Mouse (Mus musculus) urinary bladder, postnatal 14 days (tissue): ENCODE data around the gene Vmac.

Experiments used
- DNase-seq: peaks from one replicate; pipeline ENCODE4 v3.0.0; 2021; ENCODE audit warnings: low spot score

The Vmac gene

DNA sequence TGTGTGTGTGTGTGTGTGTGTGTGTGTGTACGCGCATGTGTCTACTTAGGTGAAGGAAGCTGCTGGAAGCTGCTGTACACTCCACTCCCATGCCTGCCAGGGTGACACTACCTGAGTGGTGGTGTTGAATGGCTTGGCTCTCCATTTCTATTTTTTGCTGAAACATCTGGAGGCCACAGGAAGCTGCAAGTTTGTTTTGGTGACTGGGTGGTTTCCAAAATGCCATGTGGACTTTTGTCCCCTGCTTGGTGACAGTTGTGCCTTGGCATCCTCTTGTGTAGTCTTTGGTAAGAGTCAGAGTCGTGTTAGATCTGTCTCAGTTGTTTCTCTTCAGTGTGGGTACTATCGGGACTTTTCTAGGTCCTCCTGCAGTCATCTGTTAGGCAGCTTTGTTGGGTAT is 31.0 kb downstream of the Vmac start:
- DNase-seq, result no peak

DNA sequence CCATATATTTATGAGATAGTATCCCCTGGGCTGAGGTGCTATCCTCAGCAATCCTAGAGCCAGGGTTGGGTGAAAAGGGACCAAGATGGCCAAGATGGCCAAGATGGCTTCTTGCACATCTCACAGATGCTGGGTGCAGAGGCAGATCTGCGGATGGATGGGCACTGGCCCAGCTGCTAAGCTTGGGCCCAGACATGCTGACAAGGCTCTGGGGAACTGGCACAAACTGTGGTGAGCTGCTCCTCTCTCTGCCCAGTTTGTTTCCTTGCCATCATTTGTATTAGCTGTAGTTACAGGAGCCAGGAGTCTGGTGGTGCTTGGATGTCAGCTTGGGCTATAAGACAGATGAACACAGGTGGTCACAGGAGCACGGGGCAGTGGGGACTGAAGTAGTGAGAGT is 33.2 kb downstream of the Vmac start:
- DNase-seq, result no peak

GRCm38 (mm10) chr17:56683546-56684140 is 34.2 kb downstream of the Vmac start:
- DNase-seq, result no peak

DNA sequence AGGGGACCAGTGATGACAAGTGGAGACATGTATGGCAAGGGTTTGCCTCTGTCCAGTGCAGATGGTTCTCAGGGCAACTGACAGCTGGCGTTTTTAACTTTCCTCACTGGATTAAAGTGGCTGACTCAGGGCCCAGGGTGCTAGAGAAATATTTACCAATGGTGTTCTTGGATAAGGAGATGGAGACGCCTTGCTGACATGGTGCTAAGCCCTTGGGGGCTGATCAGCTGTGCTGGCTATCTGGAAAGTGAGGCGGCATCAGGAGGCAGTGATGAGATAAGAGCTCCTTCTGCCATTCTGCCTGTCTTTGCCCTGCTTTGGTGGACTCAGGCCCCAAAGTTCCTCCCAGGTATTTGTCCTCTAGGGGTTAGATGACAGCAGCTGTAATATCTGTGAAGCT is 34.9 kb downstream of the Vmac start:
- DNase-seq, result no peak

GRCm38 (mm10) chr17:56681791-56682190 is 36.0 kb downstream of the Vmac start:
- no peak for DNase-seq

DNA sequence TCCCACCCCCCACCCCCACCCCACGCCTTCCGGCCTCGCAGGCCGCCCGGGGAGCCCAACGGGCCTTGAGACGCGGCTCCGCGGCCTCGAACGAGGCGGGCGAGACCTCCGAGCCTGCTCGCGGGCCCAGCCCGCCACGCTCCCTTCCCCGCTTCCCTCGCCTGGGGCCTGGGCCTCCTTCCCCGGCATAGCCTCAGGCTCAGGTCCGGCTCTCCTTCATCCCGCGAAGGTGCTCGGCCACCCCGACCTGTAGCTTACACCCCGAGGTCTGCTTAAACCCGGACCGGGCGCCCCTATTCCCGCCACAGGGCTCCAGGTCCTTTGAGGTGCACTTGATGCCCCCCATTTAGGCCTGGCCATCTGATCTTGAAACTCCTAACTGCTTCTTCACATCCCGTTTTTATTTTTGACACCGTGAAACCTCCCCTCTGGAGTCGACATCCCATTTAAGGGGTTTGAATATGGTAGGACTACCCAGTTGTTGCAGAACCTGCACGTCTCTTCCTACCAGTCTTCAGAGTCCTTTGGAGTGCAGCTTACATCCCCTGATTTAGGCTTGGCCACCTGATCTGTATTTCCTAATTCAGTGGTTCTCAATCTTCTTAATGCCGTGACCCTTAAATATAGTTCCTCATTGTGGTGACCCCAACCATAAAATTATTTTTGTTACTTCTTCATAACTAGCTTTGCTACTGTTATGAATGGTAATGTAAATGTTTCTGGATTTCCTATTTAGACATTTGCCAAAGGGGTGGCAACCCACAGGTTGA is 44.0 kb downstream of the Vmac start:
- no peak for DNase-seq

- peak; percentile 100 for DNase-seq
Measured at GRCm38 (mm10) chr17:56672941-56673646, 44.7 kb downstream of the Vmac start, which contains the start of gene Ranbp3. TSS of gene Ranbp3 (plus strand) at chr17:56673294.

GRCm38 (mm10) chr17:56669766-56670165 is 48.1 kb downstream of the Vmac start:
- no peak for DNase-seq

DNA sequence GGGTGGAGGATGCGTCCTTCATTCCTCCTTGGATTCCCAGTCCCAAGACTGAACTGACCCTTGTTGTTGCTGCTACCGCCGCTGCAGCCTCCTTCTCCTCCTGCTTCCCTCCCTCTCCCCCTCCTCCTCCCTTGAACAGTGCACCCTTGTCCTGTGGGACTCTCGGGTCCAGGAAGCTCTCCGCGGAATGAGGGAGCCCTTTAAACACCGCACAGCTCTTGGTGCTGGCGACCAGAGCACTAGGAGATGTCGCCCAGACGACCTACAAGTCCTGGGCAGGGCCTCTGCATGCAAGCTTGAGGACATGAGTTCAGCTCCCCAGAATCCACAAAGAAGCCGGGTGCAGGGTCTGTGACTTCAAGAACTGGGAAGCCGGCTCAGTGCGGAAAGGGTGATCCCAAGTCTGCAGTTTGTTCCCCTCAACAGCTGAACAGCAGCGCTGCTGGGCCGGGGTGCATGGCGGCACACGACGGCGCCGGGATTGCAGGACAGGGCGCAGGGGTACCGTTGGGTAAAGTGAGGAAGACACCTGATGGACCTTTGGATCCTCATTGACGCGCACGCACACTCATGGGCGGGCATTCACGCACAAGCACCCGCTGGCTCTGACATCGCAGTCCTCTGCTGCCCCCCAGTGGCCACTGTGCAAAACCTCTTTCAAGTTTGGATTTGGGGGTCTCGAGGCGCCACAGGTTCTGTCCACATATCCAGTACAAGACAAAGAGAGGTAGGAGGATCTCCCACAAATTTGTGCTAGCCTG is 49.3 kb downstream of the Vmac start:
- peak; percentile 83 for DNase-seq

- DNase-seq, result no peak
Measured at GRCm38 (mm10) chr17:56667591-56667990, 50.2 kb downstream of the Vmac start.

GRCm38 (mm10) chr17:56666384-56666783 is 51.4 kb downstream of the Vmac start:
- no peak for DNase-seq

DNA sequence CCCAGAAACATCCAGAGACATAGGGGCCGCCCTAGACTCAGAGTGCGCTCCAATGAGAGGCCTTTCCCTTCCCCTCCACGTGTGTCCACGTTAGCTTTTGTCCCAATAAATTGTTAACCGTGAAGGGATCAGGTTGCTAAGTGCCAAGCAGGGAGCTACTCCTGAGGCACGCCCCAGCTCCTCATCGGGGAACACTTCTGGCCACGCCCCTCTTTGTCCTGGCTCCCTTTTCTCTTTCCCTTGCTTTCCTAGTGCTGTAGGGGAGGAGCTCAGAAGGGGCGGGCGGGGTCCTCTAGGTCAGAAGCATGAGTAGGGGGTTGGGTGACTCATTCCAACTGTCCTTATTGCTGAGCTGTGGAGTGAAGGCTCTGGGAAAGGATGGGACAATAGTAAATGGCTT is 53.5 kb downstream of the Vmac start:
- DNase-seq, result no peak
